Mouse (Mus musculus) G1E-ER4 (cell line): ENCODE data around the gene Eps8l3. TPM values are rescaled to one million over a fixed set of nuclear protein-coding genes. Genes with fewer than 3 reads are reported as not detected.

Experiments used
- GATA1 ChIP-seq: IDR thresholded peaks from one replicate; pipeline ENCODE4 v1.8.0; 2012; ENCODE audit warnings: low read length, inconsistent platforms
- polyA plus RNA-seq: library from polyadenylated mRNA; stranded (reverse); fragments of >175 nt; gene quantifications from 2 replicates; pipeline ENCODE4 v1.2.3, GENCODE M21; 2012

The Eps8l3 gene
- not detected in 2 replicates for polyA plus RNA-seq

- no peak for TF ChIP-seq GATA1
Observed at GRCm38 (mm10) chr3:107877005-107877404, at the start of gene Eps8l3. Gene Eps8l3, plus strand, starts transcription at chr3:107877229.

GRCm38 (mm10) chr3:107827873-107828405 lies 49.1 kb upstream of the Eps8l3 start:
- TF ChIP-seq GATA1: no peak

- no peak for TF ChIP-seq GATA1
Observed at GRCm38 (mm10) chr3:107828518-107828917, 48.5 kb upstream of the Eps8l3 start.

- TF ChIP-seq GATA1: no peak
Observed at GRCm38 (mm10) chr3:107828997-107829396, 48.0 kb upstream of the Eps8l3 start.

- TF ChIP-seq GATA1: no peak
Observed at GRCm38 (mm10) chr3:107829625-107830024, 47.4 kb upstream of the Eps8l3 start.

- no peak for TF ChIP-seq GATA1
Observed at GRCm38 (mm10) chr3:107831875-107832554, 45.0 kb upstream of the Eps8l3 start.

GRCm38 (mm10) chr3:107832645-107833044 lies 44.4 kb upstream of the Eps8l3 start:
- TF ChIP-seq GATA1: no peak

GRCm38 (mm10) chr3:107833370-107833769 lies 43.7 kb upstream of the Eps8l3 start:
- no peak for TF ChIP-seq GATA1

- no peak for TF ChIP-seq GATA1
Observed at GRCm38 (mm10) chr3:107833872-107834341, 43.1 kb upstream of the Eps8l3 start.

GRCm38 (mm10) chr3:107835301-107835700 lies 41.7 kb upstream of the Eps8l3 start:
- TF ChIP-seq GATA1: no peak

GRCm38 (mm10) chr3:107839855-107840254 lies 37.2 kb upstream of the Eps8l3 start:
- TF ChIP-seq GATA1: no peak

- no peak for TF ChIP-seq GATA1
Observed at GRCm38 (mm10) chr3:107840855-107841254, 36.2 kb upstream of the Eps8l3 start.

- no peak for TF ChIP-seq GATA1
Observed at GRCm38 (mm10) chr3:107841370-107841769, 35.7 kb upstream of the Eps8l3 start.

- TF ChIP-seq GATA1: no peak
Observed at GRCm38 (mm10) chr3:107843406-107843805, 33.6 kb upstream of the Eps8l3 start.

- no peak for TF ChIP-seq GATA1
Observed at GRCm38 (mm10) chr3:107844001-107844400, 33.0 kb upstream of the Eps8l3 start.

GRCm38 (mm10) chr3:107844499-107844898 lies 32.5 kb upstream of the Eps8l3 start:
- TF ChIP-seq GATA1: no peak

- TF ChIP-seq GATA1: no peak
Observed at GRCm38 (mm10) chr3:107846175-107846574, 30.9 kb upstream of the Eps8l3 start.
